Mouse (Mus musculus) thymus, postnatal 25 days (tissue): ENCODE measurements around the gene Sh2b3.
"Not testable (repeated sequence)": the region's sequence is repeated elsewhere in the genome, so short reads cannot be mapped to it uniquely, and the experiment has no call there.

Source experiments
- DNase-seq: peaks from one replicate; pipeline ENCODE4 v3.0.0; 2022

Gene Sh2b3

DNA sequence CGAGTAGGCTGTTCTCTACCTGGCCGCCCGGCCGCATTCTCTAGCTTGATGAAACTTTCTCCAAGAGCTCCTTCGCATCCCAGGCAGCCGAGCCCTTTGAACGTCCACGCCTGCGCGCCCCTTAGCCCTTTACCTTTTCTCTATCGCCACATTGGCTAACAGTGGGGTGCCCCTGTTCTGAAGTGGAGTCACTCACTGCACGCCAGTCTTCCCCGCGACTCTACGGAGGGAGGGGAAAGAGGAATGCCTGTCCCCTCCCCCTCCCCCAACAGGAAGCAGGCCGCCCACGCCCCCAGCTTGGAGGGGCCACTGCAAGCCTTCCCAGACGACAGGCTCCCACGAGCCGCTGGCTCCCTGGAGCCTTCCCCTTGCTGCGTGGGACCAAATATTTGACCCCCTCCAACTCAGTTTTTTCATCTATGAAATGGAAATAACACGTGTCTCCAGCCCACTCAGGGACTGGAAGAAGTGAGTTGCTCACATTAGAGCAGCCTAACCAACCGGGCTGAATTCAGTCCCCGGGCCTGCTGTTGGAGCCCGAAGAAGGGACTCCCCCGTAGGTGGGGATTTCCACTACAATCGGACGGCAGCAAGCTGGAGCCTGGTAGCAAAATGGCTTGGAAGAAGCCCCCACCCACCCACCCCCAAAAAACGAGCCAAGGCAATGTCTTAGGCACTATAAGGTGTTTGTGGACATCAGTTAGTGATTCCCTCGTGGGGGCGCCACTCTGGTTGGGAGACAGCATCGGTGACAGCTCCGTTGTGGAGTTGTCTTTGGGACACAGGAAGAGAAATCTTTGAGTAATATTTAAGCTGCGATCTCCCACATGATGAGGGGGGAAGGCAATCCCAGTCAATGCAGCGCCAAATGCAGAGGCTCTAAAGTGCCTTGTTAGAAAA lies at the start of gene Sh2b3:
Gene Sh2b3 (minus strand): TSS at position 206 of the 900 bp plus-strand sequence.
- peak; percentile 72 for DNase-seq

- no peak for DNase-seq
Measured at GRCm38 (mm10) chr5:121883356-121883755, 45.9 kb upstream of the Sh2b3 start.

DNA sequence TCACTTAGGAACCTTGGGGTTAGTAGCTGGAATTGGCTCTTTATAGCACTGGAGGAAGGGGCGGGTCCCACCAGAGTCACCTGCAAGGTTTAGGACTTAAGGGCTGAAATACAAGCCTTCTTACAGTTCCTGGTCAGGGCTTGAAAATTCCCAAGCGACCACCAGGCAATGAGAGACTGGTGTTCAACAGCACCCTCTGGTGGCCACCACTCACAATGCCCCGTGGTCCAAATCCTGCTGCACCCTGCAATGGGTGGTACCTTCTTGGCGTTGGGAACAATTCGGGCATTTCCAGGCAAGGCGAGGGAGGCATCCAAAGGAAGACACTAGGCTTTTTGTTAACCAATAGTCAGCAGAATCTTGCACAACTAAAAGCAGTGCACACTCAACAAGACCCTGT lies 41.8 kb upstream of the Sh2b3 start:
- peak; percentile 43 for DNase-seq

- DNase-seq = no peak
Measured at GRCm38 (mm10) chr5:121878703-121879102, 41.3 kb upstream of the Sh2b3 start.

DNA sequence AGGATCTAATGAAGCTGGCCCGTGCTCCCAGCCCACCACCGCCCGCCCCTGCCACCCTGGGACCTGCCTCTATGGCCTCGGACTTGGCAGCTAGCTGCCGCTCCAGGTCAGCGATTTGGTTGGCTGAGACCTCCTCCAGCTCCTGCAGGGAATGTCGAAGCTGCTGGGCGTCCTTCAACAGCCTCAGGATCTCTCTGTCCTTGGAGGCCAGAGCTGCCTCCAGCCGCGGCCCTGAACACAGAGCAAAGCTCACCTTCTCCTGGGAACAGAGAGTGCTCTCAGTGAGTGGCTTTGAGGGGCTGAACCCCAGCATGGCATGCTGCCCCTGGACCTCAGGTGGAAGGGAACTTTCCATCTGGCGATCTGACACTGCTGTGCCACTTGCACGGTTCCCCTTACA lies 39.5 kb upstream of the Sh2b3 start:
- no peak for DNase-seq

DNA sequence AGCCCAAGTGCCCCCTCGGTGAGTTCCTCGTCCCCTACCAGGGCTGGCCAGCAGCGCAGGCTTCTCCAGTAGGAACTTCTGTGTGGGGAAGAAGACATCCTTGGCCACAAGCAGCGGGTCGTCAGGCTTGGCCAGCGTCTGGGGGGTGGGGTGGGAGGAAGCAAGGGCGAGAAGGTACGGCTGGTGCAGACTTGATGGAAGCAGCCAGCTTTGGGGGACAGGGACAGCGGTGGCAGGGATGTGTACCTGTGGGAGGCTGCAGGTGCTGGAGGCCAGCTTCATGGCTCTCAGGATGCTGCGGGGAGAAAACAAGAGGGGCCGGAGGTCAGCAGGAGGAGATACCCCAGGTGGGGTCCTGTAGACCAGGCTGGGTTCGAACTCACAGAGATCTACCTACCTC lies 37.6 kb upstream of the Sh2b3 start:
- DNase-seq = no peak

GRCm38 (mm10) chr5:121872158-121872557 lies 34.7 kb upstream of the Sh2b3 start:
- peak; percentile 52 for DNase-seq

DNA sequence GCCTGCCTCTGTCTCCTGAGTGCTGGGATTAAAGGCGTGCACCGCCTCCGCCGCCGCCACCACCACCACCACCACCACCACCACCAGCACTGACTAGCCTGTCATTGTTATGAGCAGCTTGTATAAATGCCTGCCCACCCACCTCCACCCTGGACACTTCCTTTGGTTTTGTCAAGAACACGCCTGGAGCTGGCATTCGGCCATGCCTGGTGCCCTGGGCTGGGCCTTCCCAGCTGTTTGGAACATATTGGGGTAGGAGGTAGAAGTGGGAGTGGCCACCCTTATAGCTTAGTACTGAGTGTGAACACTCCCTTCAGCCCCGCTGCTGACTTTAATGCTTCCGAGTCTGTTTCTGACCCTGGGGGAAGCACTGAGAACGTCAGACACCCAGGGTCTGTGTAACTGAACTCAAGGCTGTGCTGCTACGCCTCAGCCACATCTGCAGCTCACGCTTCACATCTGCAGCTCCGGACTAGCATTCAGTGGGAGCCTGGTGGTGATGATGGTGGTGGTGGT lies 34.1 kb upstream of the Sh2b3 start:
- DNase-seq = no peak

- DNase-seq = no peak
Measured at GRCm38 (mm10) chr5:121870832-121871231, 33.4 kb upstream of the Sh2b3 start.

DNA sequence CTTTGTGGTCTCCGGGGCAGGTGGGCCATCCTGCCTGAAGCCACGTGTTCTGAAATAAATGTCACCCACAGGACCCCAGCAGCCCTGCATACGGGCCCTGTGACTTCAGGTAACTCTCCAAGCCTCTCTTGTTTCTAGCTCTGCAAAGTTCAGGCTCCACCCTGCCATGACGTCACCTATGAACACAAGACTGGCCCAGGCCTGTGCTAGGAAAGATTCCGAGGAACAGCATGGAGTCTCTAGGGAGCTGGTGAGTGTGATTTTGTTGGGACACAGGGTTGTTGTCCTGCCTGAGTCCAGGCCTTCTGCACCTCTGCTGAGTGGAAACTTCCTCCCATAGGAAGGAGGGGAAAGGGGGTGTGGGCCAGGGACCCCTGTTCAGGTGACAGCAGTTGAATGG lies 30.5 kb upstream of the Sh2b3 start:
- DNase-seq = no peak

- no peak for DNase-seq
Measured at GRCm38 (mm10) chr5:121864330-121864729, 26.9 kb upstream of the Sh2b3 start.

DNA sequence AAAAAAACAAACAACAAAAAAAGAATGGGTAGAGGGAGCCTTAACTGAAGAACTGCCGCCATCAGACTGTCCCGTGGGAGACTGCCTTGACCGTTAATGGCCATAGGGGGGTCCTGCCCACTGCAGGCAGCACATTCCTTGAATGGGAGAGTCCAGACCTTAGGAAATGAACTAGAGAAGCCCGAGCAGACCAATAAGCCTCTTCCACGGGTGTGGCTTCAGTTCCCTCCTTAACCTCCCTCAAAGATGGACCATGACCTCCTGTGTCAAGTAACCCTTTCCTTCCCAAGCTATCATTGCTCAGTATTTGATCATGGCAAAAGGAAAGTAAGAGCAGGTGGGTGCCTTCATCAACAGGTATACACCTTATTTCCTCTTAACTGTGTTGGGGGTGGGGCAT lies 24.5 kb upstream of the Sh2b3 start:
- DNase-seq = no peak

- DNase-seq = no peak
Measured at GRCm38 (mm10) chr5:121858427-121858826, 21.0 kb upstream of the Sh2b3 start.

DNA sequence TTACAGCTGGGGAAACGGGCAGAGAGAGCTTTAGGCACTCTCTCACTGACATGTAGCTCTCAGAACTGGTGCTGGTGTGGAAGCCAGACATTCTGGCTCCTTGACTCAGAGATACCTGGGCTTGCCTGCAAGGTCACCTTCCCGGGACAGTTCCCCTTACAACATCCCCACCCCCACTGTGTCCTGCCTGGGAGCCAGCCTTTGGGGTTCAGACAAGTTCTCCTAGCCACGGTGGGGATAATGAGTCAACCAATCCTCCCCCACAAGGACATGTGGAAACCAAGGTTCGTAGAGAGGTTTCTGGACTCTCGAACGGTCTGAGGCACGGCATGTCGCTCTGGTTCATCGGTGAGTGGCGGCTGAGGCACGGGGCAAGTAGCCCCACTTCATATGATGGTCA lies 19.3 kb upstream of the Sh2b3 start:
- no peak for DNase-seq

GRCm38 (mm10) chr5:121854768-121855167 lies 17.3 kb upstream of the Sh2b3 start:
- DNase-seq = no peak

DNA sequence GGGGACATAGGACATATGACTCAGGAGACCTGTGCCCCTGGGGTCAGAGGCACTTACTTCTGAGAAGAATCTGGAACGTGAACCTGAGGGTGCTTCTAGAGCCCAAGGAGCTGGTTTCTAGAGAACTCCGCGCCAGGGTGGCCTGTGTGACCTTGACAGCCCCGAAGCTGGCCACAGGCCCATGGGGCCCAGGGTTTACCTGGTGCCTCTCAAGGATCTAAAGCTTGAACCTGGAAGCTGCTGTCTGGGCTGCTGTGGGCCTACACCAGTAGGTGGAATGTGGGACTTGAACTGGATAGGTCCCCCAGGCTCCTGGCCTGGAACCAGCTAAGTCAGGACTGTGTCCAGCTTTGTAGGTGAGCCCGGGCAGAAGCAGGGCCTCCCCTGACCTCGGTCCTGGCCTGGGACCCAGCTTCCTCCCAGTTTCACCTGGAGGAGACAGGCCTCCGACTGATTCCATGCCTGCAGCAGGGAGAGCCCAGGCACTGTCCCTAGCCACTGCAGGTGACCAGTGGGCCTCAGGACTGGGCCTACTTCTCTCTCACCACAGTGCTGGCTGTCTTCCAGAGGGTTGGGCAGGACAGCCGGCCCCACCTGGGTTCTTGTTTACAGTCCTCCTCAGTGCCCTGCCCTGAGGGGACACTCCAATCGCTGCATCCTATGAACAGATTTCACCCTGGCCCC lies 16.1 kb upstream of the Sh2b3 start:
- DNase-seq = no peak

- no peak for DNase-seq
Measured at GRCm38 (mm10) chr5:121849478-121850349, 12.3 kb upstream of the Sh2b3 start.

DNA sequence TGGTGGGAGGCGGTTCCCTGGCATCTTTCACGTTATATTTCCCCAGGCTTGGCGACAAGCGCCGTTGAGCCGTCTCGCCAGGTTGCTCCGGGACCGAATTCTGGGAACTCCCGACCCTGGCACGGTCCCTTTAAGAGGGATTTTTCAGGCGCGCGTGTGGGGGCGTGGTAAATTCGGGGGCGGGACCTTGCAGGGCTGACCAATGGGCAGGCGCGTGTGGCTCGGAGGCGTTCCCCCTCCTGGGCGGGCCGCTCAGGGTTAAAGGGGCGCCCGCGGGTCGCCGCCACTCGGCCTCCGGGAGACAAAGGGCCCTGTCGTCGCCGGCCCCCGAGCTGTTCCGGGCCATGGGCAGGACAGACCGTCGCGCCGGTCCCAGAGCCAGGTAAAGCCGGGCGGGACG lies 11.3 kb upstream of the Sh2b3 start, which contains the start of gene Pheta1:
Gene Pheta1 (plus strand): TSS at position 242 of the 400 bp plus-strand sequence.
- DNase-seq = peak; percentile 93

- DNase-seq = peak; percentile 54
Measured at GRCm38 (mm10) chr5:121848035-121848519, 10.6 kb upstream of the Sh2b3 start.

- DNase-seq = not testable (repeated sequence)
Measured at GRCm38 (mm10) chr5:121847269-121847668, 9.8 kb upstream of the Sh2b3 start.

GRCm38 (mm10) chr5:121846322-121846721 lies 8.9 kb upstream of the Sh2b3 start:
- DNase-seq = no peak

DNA sequence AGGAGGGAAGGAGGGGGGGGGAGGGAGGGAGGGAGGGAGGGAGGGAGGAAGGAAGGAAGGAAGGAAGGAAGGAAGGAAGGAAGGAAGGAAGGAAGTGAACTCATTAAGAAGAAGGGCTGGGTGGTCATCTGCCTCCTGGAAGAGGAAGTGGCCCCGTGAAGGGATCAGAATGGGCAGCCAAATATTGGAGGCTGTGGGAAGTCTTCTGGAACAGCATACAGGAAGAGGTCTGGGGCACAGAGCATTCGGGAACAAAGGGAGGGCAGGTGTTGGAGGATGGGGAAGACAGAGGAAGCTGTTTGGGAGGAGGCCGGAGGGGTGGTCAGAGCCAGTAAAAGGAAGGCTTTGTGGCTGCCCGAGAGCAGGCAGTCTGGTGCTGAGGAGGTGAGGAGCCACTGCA lies 7.9 kb upstream of the Sh2b3 start:
- DNase-seq = no peak
